Mouse (Mus musculus) T-helper 1 cell (primary cell): ENCODE data around the gene Fkrp.

Source experiments
- in situ Hi-C: fragments of 300-600 bp; cut with MboI, MseI; formaldehyde crosslinking; loops from one replicate; pipeline ENCODE4 v1.15.1; 2025; ENCODE audit warnings: high pct_unique_total_duplicates

Gene Fkrp

GRCm38 (mm10) chr7:16794886-16795285 lies 21.6 kb downstream of the Fkrp start:
- in situ Hi-C loops: no loop called here

- in situ Hi-C loops: no loop called here
Measured at GRCm38 (mm10) chr7:16793010-16793725, 23.4 kb downstream of the Fkrp start.

DNA sequence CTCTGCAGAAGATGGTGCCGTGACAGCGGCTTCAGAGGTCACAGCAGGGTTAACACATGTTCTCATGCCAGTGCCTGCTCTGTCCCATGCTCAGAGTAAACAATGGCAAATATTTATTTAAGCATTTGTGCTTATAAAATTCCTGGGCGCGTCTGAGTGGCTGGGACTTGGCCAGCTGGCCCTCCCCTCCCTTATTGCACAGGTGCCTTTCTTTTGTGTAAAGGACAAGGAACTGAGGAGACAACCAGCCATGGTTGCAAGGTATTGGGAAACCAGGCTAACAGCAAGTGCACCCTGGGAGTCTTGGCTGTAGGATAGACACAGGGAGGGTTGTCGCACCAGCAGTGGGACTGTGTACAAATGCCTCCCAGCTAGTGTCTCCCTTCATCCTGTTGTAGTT lies 24.2 kb downstream of the Fkrp start:
- in situ Hi-C loops: no loop called here

DNA sequence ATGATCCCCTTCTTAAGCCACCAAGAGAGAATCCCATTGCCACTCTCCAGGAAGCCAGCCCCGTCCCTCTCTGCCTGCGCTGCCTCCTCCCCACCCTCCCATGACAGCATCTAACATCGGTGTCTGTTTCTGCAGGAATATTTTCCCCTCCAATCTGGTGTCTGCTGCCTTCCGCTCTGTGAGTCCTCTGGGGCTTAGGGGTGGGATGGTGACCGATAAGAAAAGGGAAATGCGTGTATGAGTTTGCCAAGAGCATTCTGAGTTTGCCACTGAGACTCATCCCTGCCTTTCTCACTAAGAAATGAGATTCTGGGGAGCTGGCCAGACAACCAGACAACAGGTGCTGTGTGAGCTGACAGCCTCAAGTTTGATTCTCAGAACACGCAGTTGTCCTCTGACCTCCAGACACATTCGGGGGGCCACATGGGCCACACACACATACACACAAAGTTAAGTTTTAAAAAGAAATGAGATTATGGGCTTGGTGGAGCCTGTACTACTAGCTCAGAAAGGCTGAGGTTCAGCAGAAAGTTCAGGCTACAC lies 30.9 kb downstream of the Fkrp start:
- in situ Hi-C loops: no loop called here

DNA sequence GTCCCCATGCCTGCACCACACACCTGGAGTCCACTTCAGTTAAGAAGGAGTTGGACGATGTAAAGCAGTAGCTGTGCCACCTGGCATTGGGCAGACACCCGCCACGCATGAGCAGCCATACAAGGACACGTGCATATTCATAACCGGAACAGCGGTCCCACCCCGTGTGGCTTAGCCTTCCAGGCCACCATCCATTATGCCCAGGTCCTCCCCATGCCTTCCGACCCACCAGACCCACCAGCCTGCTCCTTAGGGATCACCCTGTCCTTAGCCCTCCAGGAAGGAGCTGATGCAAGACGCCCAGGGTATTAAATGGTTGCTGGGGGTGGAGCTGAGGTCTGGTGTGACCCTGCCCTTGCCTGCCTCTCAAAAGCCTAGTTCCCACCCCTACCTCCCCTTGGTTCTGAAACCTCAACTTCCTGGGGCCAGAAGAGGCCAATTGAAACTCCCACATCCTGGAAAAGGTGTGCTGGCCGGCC lies 32.0 kb downstream of the Fkrp start:
- in situ Hi-C loops: no loop called here

- in situ Hi-C loops: no loop called here
Measured at GRCm38 (mm10) chr7:16783758-16784415, 32.6 kb downstream of the Fkrp start.

GRCm38 (mm10) chr7:16783224-16783688 lies 33.3 kb downstream of the Fkrp start:
- in situ Hi-C loops: no loop called here

DNA sequence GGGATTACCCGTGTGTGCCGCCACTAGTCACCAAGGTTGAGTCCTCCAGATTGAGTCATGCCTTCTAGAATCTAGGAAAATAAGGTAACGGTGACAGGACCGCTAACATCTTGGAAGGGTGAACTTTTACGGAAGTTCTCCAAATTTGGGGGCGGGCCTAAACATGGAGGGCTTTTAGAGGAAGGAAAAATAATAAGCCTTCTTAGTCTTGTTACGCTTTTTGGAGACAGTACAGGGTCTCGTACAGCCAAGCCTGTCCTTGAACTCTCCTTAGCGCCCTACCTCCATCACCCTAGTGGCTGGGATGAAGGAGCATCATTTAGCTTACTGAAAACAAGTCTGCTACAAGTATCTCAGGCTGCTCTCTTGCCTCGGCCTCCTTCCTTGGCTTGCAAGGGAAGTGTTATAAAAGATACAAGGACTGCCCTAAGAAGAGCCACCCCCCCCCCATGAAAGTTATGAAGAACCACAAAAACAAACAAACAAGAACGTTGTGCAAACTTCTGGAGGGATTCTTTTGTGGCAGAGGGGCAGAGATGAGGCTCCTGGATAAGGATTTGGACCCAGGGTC lies 33.9 kb downstream of the Fkrp start:
- in situ Hi-C loops: no loop called here

DNA sequence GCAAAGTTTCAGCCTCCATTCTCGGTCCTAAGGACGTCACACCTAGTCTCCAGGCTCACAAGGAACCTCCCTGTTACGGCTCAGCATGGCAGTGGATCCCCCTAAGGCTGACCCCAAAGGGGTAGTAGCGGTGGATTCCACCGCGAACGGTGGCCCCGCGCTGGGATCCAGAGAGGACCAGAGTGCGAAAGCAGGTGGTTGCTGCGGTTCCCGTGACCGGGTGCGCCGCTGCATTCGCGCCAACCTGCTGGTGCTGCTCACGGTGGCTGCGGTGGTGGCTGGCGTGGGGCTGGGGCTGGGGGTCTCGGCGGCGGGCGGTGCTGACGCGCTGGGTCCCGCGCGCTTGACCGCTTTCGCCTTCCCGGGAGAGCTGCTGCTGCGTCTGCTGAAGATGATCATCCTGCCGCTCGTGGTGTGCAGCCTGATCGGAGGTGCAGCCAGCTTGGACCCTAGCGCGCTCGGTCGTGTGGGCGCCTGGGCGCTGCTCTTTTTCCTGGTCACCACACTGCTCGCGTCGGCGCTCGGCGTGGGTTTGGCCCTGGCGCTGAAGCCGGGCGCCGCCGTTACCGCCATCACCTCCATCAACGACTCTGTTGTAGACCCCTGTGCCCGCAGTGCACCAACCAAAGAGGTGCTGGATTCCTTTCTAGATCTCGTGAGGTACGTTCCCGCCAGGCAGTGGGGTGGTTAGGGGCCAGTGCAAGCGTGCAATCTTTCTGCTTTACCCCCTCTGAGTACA lies 34.5 kb downstream of the Fkrp start:
- in situ Hi-C loops: no loop called here

DNA sequence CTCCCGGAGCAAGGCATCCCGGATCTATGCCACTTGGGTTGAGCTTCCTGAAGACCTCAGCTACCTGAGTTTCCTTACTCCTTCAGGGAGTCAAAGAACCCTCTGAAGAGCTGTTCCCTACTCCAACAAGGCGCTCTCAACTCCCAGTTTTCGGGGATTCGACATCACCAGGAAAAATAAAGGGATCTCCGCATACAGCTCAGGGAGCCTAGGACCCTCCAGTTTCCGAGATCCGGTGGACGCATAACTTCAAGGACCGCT lies 35.0 kb downstream of the Fkrp start:
- in situ Hi-C loops: no loop called here

- in situ Hi-C loops: no loop called here
Measured at GRCm38 (mm10) chr7:16780825-16781554, 35.5 kb downstream of the Fkrp start, which contains the start of gene Slc1a5. Gene Slc1a5, plus strand, starts transcription at chr7:16781340.

GRCm38 (mm10) chr7:16780076-16780475 lies 36.5 kb downstream of the Fkrp start:
- in situ Hi-C loops: no loop called here

DNA sequence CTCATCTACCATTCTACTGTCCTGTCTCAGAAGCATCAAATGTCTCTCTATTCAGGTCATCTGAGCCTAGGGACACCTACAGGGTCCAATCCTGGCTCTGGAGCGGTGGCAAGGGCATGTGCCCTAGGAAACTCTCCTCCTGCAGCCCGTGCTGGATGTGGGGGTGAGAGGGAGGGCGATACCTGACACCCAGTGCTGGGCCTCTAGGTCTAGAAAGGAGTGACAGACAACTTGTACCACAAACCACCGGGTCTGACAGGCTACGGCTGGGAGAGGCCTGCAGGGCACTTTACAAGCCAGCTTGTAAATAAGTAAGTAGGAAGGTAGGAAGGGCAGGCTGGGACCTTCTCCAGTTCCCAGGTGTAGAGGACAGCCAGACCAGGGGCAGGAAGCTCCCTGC lies 40.6 kb downstream of the Fkrp start:
- in situ Hi-C loops: no loop called here

DNA sequence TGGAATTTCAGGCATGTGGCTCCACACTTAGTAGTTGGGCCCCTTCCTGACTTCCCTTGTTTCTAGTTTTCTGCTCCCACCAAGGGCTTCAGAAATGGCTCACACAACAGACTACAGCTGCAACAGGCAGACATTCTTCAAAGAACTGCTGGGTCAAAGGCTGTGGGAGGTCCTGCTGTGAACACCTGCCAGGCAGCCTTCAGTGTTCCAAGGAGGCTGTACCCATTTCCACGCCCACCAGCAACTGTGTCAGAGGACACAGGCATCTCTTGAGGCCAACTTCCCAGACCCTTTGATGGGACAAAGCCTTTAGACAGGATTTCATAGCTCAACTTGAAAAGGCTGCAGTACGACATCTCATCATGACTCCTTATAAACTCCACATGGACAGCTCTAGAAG lies 50.1 kb downstream of the Fkrp start:
- in situ Hi-C loops: no loop called here

DNA sequence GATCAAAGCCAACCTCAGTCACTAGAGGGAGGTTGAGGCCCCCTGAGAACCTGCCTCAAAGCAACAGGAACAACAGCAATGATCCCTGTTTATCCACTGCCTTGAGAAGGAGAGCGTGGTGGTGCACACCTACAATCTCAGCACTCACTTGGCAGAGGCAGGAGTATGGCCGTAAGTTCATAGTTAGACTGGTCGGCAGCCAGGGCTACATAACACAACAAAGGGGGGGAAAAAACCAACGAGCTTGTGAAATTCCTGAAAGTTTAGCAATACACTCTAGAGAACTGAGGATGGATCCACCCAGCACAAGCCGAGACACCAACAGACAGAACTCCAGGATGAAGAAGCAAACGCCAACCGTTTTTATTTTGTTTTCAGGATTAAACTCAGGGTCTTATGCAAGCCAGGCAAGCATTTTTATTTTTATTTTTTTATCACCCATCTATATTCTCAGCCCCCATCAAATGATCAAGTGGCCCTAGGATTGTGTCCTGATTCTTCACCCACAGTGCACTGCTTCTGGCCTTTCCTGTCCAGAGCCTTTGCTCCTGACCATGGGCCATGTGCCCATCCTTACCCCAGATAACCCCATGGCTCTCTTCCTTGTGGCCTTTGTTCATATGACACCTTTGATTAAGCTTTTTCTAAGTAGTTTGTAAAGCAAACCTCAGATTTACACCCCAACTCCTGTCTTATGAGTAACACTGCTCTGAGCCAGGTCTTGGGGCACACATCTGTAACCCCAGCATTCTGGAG lies 52.9 kb downstream of the Fkrp start:
- in situ Hi-C loops: no loop called here

DNA sequence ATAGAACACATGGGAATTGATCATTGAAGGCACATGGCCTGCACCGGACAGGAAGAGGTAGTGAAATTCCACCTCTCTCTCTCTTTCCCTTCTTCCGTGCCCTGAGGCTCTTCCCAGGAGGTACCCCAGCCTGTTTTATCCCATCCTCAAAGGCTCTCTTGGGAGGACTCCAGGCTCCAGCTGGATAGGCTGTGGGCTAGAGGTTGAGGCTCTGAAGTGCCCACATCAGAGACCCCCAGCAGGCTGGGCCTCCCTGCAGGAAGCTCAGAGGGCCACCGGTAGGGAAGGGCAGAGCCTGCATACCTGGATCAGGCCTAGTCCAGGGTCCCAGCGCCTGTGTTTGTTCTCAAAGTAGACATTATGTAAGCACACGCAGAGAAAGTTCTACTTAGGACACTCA lies 54.9 kb downstream of the Fkrp start:
- in situ Hi-C loops: no loop called here

DNA sequence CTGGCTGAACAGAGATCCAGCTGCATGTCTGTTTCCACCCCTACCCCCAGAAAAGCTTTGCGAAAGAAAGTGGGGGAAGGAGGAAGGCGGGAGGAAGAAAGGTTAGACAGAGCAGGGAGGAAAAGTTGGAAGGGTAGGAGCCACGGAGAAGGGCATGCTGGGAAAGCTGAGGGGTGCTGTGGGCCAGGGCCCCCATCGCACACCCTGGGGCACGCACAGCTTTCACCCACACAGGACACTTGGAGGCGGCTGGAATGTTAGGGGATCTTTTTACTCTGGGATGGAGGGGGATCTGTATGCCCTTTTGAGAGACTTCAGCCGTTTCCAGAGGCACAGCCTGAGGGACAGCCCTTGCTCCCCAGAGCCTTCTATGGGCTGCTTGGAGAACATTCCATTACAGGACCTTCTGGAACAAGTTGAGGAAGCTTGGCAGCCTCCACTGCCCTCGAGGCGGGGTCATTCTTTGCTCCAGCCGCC lies 55.5 kb downstream of the Fkrp start:
- in situ Hi-C loops: no loop called here

DNA sequence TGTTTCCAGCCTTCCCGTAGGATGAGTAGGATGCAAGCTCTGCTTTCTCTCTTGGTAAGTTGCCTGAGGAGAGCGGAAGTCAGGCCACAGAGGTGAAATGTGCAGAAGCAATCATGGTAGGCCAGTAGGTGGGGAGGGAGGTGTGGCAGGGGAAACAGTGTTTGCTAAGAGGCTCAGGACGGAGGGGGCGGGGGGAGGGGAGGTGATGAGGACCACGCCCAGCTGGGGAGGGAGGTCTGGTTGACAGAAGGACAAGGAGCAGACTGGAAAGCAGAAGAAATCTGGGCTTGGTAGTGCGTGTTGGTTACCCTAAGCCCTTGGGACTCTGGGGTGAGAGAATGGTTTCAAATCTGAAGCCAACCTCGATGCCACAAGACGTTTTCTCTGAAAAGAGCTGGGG lies 56.2 kb downstream of the Fkrp start:
- in situ Hi-C loops: no loop called here
